Mouse (Mus musculus): ENCODE results near the gene Ccm2. TPM values are rescaled to one million over a fixed set of nuclear protein-coding genes. Genes with fewer than 3 reads are reported as not detected.

Gene Ccm2
- polyA plus RNA-seq, 1 experiment from 2014 or later: 86.2 TPM

DNA sequence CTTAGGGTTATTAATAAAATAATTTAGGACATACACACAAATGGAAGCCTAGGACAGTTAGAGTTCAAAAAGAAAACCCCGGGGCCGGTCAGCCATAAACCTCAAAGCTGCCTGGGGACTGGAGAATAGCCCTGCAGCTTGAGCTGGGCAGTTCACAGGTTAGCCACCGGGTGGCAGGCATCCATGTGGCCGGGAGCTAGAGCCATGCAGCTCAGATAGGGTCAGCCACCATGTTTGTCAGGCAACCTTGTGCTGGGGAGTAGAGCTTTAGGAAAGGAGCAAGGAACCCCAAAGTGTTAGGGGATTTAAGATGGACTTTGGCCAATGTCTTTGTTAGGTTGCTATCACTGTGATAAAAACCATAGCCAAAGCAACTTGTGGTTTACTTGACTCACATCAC lies 81.9 kb downstream of the Ccm2 start:
- Histone ChIP-seq H3K9ac (replicated peaks; ENCODE audit: low read depth, low read length) (no peak overlapping the region), H3K27ac (ENCODE audit: low read length) (no peak overlapping the region), H3K36me3 (ENCODE audit: control insufficient read depth, insufficient read depth, low read length) (peaks cover 10% of the 10 kb centered on the region), H3K9me3 (ENCODE audit: control insufficient read depth, low read depth, low read length) (no peaks in the 10 kb centered on the region), H3K27me3 (ENCODE audit: control insufficient read depth, insufficient read depth, low read length) (no peaks in the 10 kb centered on the region), H3K4me3 (ENCODE audit: low read depth, low read length) (no peak overlapping the region), H3K4me2 (replicated peaks; ENCODE audit: low read depth, low read length) (no peak overlapping the region), H3K4me1 (ENCODE audit: control insufficient read depth, insufficient read depth, low read length) (peaks cover 18% of the 10 kb centered on the region)
- 29% methylated on average over 4 of the region's 4 CpGs for WGBS
- ATAC-seq (ENCODE audit: insufficient number of reproducible peaks, insufficient read depth, low FRiP score, low read depth): no peak

DNA sequence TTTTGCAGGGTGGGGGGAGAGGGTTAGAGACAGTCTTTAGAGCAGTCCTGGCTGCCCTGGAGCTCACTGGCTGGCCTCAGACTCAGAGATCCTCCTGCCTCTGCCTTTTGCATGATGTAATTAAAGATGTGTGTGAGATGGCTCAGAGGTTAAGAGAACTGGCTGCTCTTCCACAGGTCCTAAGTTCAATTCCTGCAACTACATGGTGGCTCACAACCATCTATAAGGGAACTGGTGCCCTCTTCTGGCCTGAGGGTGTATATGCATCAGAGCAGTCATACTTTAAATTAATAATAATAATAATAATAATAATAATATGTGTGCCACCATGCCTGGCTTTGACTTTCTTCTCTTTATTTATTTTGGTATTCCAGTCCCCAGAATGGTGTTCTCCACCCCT lies 83.0 kb downstream of the Ccm2 start:
- Histone ChIP-seq H3K4me2 (replicated peaks; ENCODE audit: low read depth, low read length) (no peak overlapping the region), H3K4me3 (ENCODE audit: low read depth, low read length) (no peak overlapping the region), H3K36me3 (ENCODE audit: control insufficient read depth, insufficient read depth, low read length) (no peaks in the 10 kb centered on the region), H3K27me3 (ENCODE audit: control insufficient read depth, insufficient read depth, low read length) (no peaks in the 10 kb centered on the region), H3K9ac (replicated peaks; ENCODE audit: low read depth, low read length) (no peak overlapping the region), H3K27ac (ENCODE audit: low read length) (no peak overlapping the region), H3K9me3 (ENCODE audit: control insufficient read depth, low read depth, low read length) (no peaks in the 10 kb centered on the region), H3K4me1 (ENCODE audit: control insufficient read depth, insufficient read depth, low read length) (peaks cover 7% of the 10 kb centered on the region)
- ATAC-seq (ENCODE audit: insufficient number of reproducible peaks, insufficient read depth, low FRiP score, low read depth): no peak

- H3K9me3 ChIP-seq (ENCODE audit: control insufficient read depth, low read depth, low read length): no peaks in the 10 kb centered on the region
- H3K4me3 ChIP-seq (ENCODE audit: low read depth, low read length): no peak overlapping the region
- H3K27me3 ChIP-seq (ENCODE audit: control insufficient read depth, insufficient read depth, low read length): no peaks in the 10 kb centered on the region
- H3K9ac ChIP-seq (replicated peaks; ENCODE audit: low read depth, low read length): no peak overlapping the region
- 73% methylated on average over 8 of the region's 8 CpGs for WGBS
- no peak overlapping the region for H3K27ac ChIP-seq (ENCODE audit: low read length)
- no peak overlapping the region for H3K4me2 ChIP-seq (replicated peaks; ENCODE audit: low read depth, low read length)
- H3K36me3 ChIP-seq (ENCODE audit: control insufficient read depth, insufficient read depth, low read length): no peaks in the 10 kb centered on the region
- ATAC-seq (ENCODE audit: insufficient number of reproducible peaks, insufficient read depth, low FRiP score, low read depth): no peak
- no peaks in the 10 kb centered on the region for H3K4me1 ChIP-seq (ENCODE audit: control insufficient read depth, insufficient read depth, low read length)
Observed at GRCm38 (mm10) chr11:6636150-6636549, 89.5 kb downstream of the Ccm2 start.

DNA sequence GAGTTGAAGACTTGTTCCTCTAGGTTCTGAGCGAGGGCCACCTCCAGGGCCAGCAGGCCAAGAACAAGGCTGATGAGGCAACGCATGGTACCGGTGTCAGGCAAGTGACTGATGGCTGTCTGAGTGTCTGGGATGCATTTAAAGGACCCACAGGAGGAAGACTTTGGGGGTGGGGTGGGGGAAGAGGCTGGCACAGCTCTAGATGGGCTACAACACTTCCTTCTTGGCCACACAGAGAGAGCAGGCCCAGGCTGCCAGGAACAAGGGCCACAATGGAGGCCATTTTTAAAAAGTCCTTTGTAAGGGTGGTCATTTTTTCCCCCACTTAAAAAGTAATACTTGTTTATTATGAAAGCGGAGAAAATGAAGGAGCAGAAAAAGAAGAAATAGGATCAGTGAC lies 91.8 kb downstream of the Ccm2 start, which contains the start of gene Wap:
Wap (minus strand) TSS at position 101 of the 400 bp plus-strand sequence.
- 90% methylated on average over 4 of the region's 4 CpGs for WGBS
- H3K9ac ChIP-seq (replicated peaks; ENCODE audit: low read depth, low read length): no peak within 1 kb of the TSS
- no peaks in the 10 kb centered on the region for H3K4me1 ChIP-seq (ENCODE audit: control insufficient read depth, insufficient read depth, low read length)
- no peak within 1 kb of the TSS for H3K27ac ChIP-seq (ENCODE audit: low read length)
- H3K27me3 ChIP-seq (ENCODE audit: control insufficient read depth, insufficient read depth, low read length): no peaks in the 10 kb centered on the region
- no peak for ATAC-seq (ENCODE audit: insufficient number of reproducible peaks, insufficient read depth, low FRiP score, low read depth)
- H3K4me3 ChIP-seq (ENCODE audit: low read depth, low read length): no peak within 1 kb of the TSS
- no peaks in the 10 kb centered on the region for H3K9me3 ChIP-seq (ENCODE audit: control insufficient read depth, low read depth, low read length)
- no peaks in the 10 kb centered on the region for H3K36me3 ChIP-seq (ENCODE audit: control insufficient read depth, insufficient read depth, low read length)
- no peak within 1 kb of the TSS for H3K4me2 ChIP-seq (replicated peaks; ENCODE audit: low read depth, low read length)

GRCm38 (mm10) chr11:6639072-6639471 lies 92.4 kb downstream of the Ccm2 start:
- H3K4me3 ChIP-seq (ENCODE audit: low read depth, low read length): no peak overlapping the region
- H3K9ac ChIP-seq (replicated peaks; ENCODE audit: low read depth, low read length): no peak overlapping the region
- no peaks in the 10 kb centered on the region for H3K36me3 ChIP-seq (ENCODE audit: control insufficient read depth, insufficient read depth, low read length)
- H3K27ac ChIP-seq (ENCODE audit: low read length): no peak overlapping the region
- ATAC-seq (ENCODE audit: insufficient number of reproducible peaks, insufficient read depth, low FRiP score, low read depth): no peak
- no peaks in the 10 kb centered on the region for H3K27me3 ChIP-seq (ENCODE audit: control insufficient read depth, insufficient read depth, low read length)
- no peaks in the 10 kb centered on the region for H3K9me3 ChIP-seq (ENCODE audit: control insufficient read depth, low read depth, low read length)
- 75% methylated on average over 6 of the region's 6 CpGs for WGBS
- no peaks in the 10 kb centered on the region for H3K4me1 ChIP-seq (ENCODE audit: control insufficient read depth, insufficient read depth, low read length)
- H3K4me2 ChIP-seq (replicated peaks; ENCODE audit: low read depth, low read length): no peak overlapping the region

DNA sequence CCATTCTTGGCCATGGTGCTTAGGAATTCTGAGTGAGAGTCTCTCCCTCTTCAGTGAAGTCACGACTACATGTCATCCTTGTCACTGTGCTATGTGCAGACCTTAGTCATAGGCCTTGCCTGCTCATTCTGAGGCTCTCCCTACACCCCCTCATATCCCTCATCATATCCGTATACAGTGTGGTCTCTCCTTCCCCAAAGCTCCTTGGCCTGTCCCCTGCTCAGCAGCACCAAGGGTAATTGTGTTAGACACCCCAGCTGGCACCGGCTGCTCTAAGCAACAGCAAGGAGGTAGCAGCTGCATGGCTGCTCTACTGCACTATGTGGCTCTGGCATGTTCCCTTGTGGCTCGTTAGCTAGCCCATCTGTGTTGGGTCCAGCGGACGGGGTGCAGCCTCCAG lies 97.9 kb downstream of the Ccm2 start:
- ATAC-seq (ENCODE audit: insufficient number of reproducible peaks, insufficient read depth, low FRiP score, low read depth): no peak
- H3K27me3 ChIP-seq (ENCODE audit: control insufficient read depth, insufficient read depth, low read length): no peaks in the 10 kb centered on the region

More for the DNA sequence above, 97.9 kb downstream of the Ccm2 start:
- 72% methylated on average over 6 of the region's 6 CpGs for WGBS
- H3K9me3 ChIP-seq (ENCODE audit: control insufficient read depth, low read depth, low read length): no peaks in the 10 kb centered on the region
- no peak overlapping the region for H3K27ac ChIP-seq (ENCODE audit: low read length)
- H3K9ac ChIP-seq (replicated peaks; ENCODE audit: low read depth, low read length): no peak overlapping the region
- H3K4me1 ChIP-seq (ENCODE audit: control insufficient read depth, insufficient read depth, low read length): no peaks in the 10 kb centered on the region
- H3K4me2 ChIP-seq (replicated peaks; ENCODE audit: low read depth, low read length): no peak overlapping the region
- H3K4me3 ChIP-seq (ENCODE audit: low read depth, low read length): no peak overlapping the region
- H3K36me3 ChIP-seq (ENCODE audit: control insufficient read depth, insufficient read depth, low read length): no peaks in the 10 kb centered on the region

Other genes with a start within 250 kb of the Ccm2 start
- gene Zmiz2, start 157.8 kb upstream of the Ccm2 start, polyA plus RNA-seq (2014; fragmentation: Nextera tagmentation; extraction: Ambion mirVana): 12.6 and 14.3 TPM in 2 replicates
- gene Ppia, start 131.4 kb upstream of the Ccm2 start, polyA plus RNA-seq (2014; fragmentation: Nextera tagmentation; extraction: Ambion mirVana): 5,529 and 5,614 TPM in 2 replicates
- gene H2afv, start 102.4 kb upstream of the Ccm2 start, polyA plus RNA-seq (2014; fragmentation: Nextera tagmentation; extraction: Ambion mirVana): 524 and 623 TPM in 2 replicates
- gene Purb, start 71.0 kb upstream of the Ccm2 start, polyA plus RNA-seq (2014; fragmentation: Nextera tagmentation; extraction: Ambion mirVana): 34.6 and 35.5 TPM in 2 replicates
- gene Myo1g, start 25.9 kb upstream of the Ccm2 start, polyA plus RNA-seq (2014; fragmentation: Nextera tagmentation; extraction: Ambion mirVana): 1.1 and 1.3 TPM in 2 replicates
- gene Nacad, start 59.2 kb downstream of the Ccm2 start, polyA plus RNA-seq (2014; fragmentation: Nextera tagmentation; extraction: Ambion mirVana): 6.1 and 9.2 TPM in 2 replicates
- 37.1 TPM in 2 replicates for gene Tbrg4, start 79.2 kb downstream of the Ccm2 start, polyA plus RNA-seq (2014; fragmentation: Nextera tagmentation; extraction: Ambion mirVana)
- gene Wap, start 91.8 kb downstream of the Ccm2 start, polyA plus RNA-seq (2014; fragmentation: Nextera tagmentation; extraction: Ambion mirVana): not detected in 2 replicates
- gene Ramp3, start 111.6 kb downstream of the Ccm2 start, polyA plus RNA-seq (2014; fragmentation: Nextera tagmentation; extraction: Ambion mirVana): 8.5 and 8.7 TPM in 2 replicates